Mouse (Mus musculus) liver, postnatal 0 days (tissue): ENCODE data around the gene Abcb1a. TPM values are rescaled to one million over a fixed set of nuclear protein-coding genes. Genes with fewer than 3 reads are reported as not detected.
A peak's percentile ranks its signal among the peaks of the same experiment; 100 is the strongest.
"Not testable (repeated sequence)": the region's sequence is repeated elsewhere in the genome, so short reads cannot be mapped to it uniquely, and the experiment has no call there.

Source experiments
- ATAC-seq: fragments of 200-750 bp; cut with Nextera tagmentation; 2 replicates; pipeline ENCODE4 v1.8.0; 2017; ENCODE audit warnings: mild to moderate bottlenecking, moderate library complexity
- DNase-seq: peaks from one replicate; pipeline ENCODE4 v3.0.0-alpha.2; 2016
- H3K27ac ChIP-seq: fragments of 300-500 bp; sonication (generic); 2 replicates; pipeline ENCODE4 v1.5.1; 2014; ENCODE audit warnings: antibody characterized with exemption, moderate library complexity, mild to moderate bottlenecking, low read depth
- H3K27me3 ChIP-seq: fragments of 300-500 bp; sonication (generic); 2 replicates; pipeline ENCODE4 v1.6.1; 2014; ENCODE audit warnings: low read length, control low read depth, mixed read lengths; ENCODE audit not compliant: insufficient read depth
- H3K36me3 ChIP-seq: fragments of 300-500 bp; sonication (generic); replicated peaks from 2 replicates; pipeline ENCODE4 v1.6.1; 2014; ENCODE audit warnings: mild to moderate bottlenecking, control low read depth, low read length, moderate library complexity, mixed read lengths; ENCODE audit not compliant: insufficient read depth
- H3K4me1 ChIP-seq: fragments of 300-500 bp; sonication (generic); 2 replicates; pipeline ENCODE4 v1.6.1; 2014; ENCODE audit warnings: antibody characterized with exemption, mild to moderate bottlenecking, control low read depth; ENCODE audit not compliant: insufficient read depth
- H3K4me2 ChIP-seq: fragments of 300-500 bp; sonication (generic); 2 replicates; pipeline ENCODE4 v1.6.1; 2014; ENCODE audit warnings: low read depth, mild to moderate bottlenecking, low read length, moderate library complexity, mixed read lengths
- H3K4me3 ChIP-seq: fragments of 300-500 bp; sonication (generic); 2 replicates; pipeline ENCODE4 v1.5.1; 2014; ENCODE audit warnings: low read depth, low read length
- H3K9ac ChIP-seq: fragments of 300-500 bp; sonication (generic); replicated peaks from 2 replicates; pipeline ENCODE4 v1.6.1; 2014; ENCODE audit warnings: mild to moderate bottlenecking, moderate library complexity
- H3K9me3 ChIP-seq: fragments of 300-500 bp; sonication (generic); 2 replicates; pipeline ENCODE4 v1.6.1; 2016; ENCODE audit warnings: mild to moderate bottlenecking, control low read depth, low read length, mixed read lengths
- CTCF ChIP-seq: sonication (generic); IDR thresholded peaks from 2 replicates; pipeline ENCODE4 v1.5.1; 2016; ENCODE audit warnings: antibody characterized with exemption, low read depth
- EP300 ChIP-seq: IDR thresholded peaks from 2 replicates; pipeline ENCODE4 v1.6.1; 2016; ENCODE audit warnings: antibody characterized with exemption, low read depth, mild to moderate bottlenecking
- WGBS: fragments of 180-500 bp; shearing (Covaris S2); extraction: QIAGEN DNeasy Blood & Tissue Kit; methylation state at CpG from one replicate; pipeline ENCODE4 v1.1.7; 2014; ENCODE audit not compliant: insufficient replicate concordance; 5-methylcytosine and 5-hydroxymethylcytosine counted together
- polyA plus RNA-seq: library from polyadenylated mRNA; unstranded; fragments of >200 nt; fragmentation: Nextera tagmentation; extraction: Ambion mirVana; gene quantifications from 2 replicates; pipeline ENCODE4 v1.2.1, GENCODE M21; 2015

The Abcb1a gene
- polyA plus RNA-seq, 1 experiment from 2014 or later = 1.9 TPM

DNA sequence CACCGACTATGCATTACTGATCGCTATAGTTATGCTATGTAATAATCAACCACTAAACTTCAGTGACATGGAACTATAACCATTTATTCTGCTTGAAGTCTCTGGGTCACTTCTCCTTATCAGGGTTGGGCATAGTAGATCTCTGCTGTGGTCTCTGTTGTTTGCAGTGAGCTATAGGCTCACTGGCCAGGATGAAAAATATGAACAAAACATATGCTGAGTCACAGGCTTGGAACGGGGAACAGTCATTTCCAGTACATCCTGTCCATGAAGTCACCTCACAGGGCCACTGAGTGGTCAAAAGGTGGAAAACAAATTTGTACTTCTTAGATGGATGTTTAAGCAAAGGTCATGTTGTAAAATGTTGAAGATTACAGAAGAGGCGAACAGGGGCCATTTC is 77.2 kb downstream of the Abcb1a start:
- no peak overlapping the region for H3K27ac ChIP-seq
- no peaks in the 10 kb centered on the region for H3K36me3 ChIP-seq
- no peaks in the 10 kb centered on the region for H3K4me1 ChIP-seq
- no peaks in the 10 kb centered on the region for H3K9me3 ChIP-seq
- TF ChIP-seq EP300 = no peak
- TF ChIP-seq CTCF = no peak
- no peak overlapping the region for H3K9ac ChIP-seq
- no peak overlapping the region for H3K4me2 ChIP-seq
- DNase-seq (no peak), ATAC-seq (peak; percentile 45)
- no peaks in the 10 kb centered on the region for H3K27me3 ChIP-seq
- no peak overlapping the region for H3K4me3 ChIP-seq
- WGBS = 72% methylated on average over 4 of the region's 4 CpGs

DNA sequence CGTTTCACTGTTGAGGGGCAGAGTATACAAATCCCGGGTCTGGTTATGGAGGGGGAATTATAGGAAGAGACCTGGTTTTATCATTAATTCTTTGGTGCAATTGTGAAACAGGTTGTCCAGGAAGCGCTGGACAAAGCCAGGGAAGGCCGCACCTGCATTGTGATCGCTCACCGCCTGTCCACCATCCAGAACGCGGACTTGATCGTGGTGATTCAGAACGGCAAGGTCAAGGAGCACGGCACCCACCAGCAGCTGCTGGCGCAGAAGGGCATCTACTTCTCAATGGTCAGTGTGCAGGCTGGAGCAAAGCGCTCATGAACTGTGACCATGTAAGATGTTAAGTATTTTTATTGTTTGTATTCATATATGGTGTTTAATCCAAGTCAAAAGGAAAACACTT is 87.4 kb downstream of the Abcb1a start:
- not testable (repeated sequence) for H3K9me3 ChIP-seq, ATAC-seq, H3K27ac ChIP-seq, H3K4me3 ChIP-seq, DNase-seq, H3K4me1 ChIP-seq, H3K9ac ChIP-seq, H3K27me3 ChIP-seq, H3K36me3 ChIP-seq, H3K4me2 ChIP-seq
- 82% methylated on average over 13 of the region's 13 CpGs for WGBS

DNA sequence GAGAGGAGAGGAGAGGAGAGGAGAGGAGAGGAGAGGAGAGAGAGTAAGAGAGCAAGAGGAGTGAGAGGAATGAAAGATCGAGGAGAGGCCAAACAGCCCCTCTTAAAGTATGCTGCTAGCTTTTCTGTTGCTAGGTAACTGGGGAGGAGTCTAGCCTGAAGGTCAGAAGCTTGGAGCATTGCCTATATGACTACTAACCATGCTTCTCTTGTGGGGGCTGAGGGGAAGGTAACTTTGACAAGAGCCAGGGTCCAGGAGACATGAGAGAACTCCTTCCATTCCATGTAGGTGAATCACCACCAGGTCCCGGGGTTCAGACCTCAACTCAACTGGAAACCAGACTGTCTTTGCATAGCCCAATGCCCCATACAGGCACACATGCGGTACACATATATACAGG is 113.0 kb downstream of the Abcb1a start:
- TF ChIP-seq EP300 (no peak), CTCF (no peak)
- Histone ChIP-seq H3K4me3 (no peak overlapping the region), H3K4me1 (no peaks in the 10 kb centered on the region), H3K36me3 (no peaks in the 10 kb centered on the region), H3K27me3 (no peaks in the 10 kb centered on the region), H3K27ac (no peak overlapping the region), H3K9me3 (no peaks in the 10 kb centered on the region), H3K9ac (no peak overlapping the region), H3K4me2 (no peak overlapping the region)
- ATAC-seq (no peak), DNase-seq (no peak)
- WGBS = 54% methylated on average over 3 of the region's 3 CpGs

DNA sequence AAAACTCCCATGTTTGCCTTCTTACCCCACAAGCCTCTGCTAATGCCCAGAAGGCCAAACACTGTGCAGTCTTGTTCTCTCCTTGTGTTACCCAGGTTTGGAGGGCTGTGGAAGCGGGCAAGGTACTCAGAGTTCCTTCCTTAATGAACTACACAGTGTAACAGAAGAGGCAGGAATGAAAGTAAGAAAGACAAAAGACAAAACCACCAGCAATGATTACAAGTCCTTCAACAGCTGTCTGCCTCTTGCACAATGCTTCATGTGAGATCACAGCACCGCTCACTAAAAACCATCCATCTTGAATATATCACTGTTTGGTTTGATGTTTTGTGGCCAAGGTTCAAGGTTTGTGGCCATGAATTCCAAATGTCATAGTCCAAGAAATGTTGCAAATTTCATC is 118.4 kb downstream of the Abcb1a start:
- H3K27ac ChIP-seq = no peak overlapping the region
- ATAC-seq = no peak
- 65% methylated on average over 2 of the region's 2 CpGs for WGBS
- DNase-seq = no peak
- H3K9me3 ChIP-seq = no peaks in the 10 kb centered on the region
- no peaks in the 10 kb centered on the region for H3K36me3 ChIP-seq
- H3K4me1 ChIP-seq = no peaks in the 10 kb centered on the region
- no peak overlapping the region for H3K4me3 ChIP-seq
- no peak overlapping the region for H3K4me2 ChIP-seq
- TF ChIP-seq EP300 = no peak
- no peak for TF ChIP-seq CTCF
- H3K27me3 ChIP-seq = no peaks in the 10 kb centered on the region
- no peak overlapping the region for H3K9ac ChIP-seq

DNA sequence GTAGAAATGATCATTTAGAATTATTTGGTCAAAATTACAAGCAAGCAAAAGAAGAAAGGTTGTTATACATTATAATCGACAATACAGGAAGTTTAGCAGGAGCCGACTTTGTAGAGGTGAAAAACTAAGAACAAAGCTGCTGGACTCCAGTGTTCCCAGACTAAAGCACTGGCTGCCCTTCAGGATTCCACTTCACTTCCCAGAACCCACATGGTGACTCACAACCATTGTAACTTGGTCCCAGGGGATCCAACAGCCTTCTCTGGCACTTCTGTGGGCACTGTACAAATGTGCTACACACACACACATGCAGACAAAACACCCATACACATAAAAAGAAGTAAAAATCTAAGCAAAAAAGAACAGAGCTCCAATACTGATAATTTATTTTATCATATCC is 118.9 kb downstream of the Abcb1a start:
- Histone ChIP-seq H3K9ac (no peak overlapping the region), H3K4me3 (no peak overlapping the region), H3K9me3 (no peaks in the 10 kb centered on the region), H3K27me3 (no peaks in the 10 kb centered on the region), H3K4me1 (no peaks in the 10 kb centered on the region), H3K36me3 (no peaks in the 10 kb centered on the region), H3K4me2 (no peak overlapping the region), H3K27ac (no peak overlapping the region)
- DNase-seq = no peak
- TF ChIP-seq CTCF (no peak), EP300 (no peak)
- ATAC-seq = no peak
- 70% methylated on average over 2 of the region's 2 CpGs for WGBS

DNA sequence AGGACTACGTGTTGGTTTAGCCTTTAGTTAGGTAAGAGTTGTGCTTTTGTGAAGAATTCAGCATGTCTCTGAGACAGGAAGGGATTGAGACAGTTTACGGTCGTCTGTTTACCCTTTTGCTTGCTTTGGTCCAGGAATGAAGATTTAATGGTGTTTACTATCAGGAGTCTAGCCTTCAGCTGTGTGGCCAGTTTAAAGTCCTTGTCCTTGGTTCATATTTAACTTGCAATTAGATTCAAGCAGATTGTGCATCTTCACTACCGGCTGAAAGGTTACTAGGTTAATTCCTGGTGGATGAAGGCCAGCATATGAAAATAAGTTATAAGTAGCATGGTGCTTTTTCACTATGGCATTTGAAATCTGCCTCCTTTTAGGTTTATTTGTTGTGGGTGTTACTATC is 132.4 kb downstream of the Abcb1a start:
- TF ChIP-seq CTCF (no peak), EP300 (no peak)
- no peak overlapping the region for H3K9ac ChIP-seq
- no peak for ATAC-seq
- no peak overlapping the region for H3K27ac ChIP-seq
- H3K36me3 ChIP-seq = no peaks in the 10 kb centered on the region
- DNase-seq = no peak
- H3K4me2 ChIP-seq = no peak overlapping the region
- WGBS = 50% methylated on average over 4 of the region's 4 CpGs
- no peaks in the 10 kb centered on the region for H3K27me3 ChIP-seq
- H3K4me1 ChIP-seq = no peaks in the 10 kb centered on the region
- H3K9me3 ChIP-seq = no peaks in the 10 kb centered on the region
- no peak overlapping the region for H3K4me3 ChIP-seq

Other genes with a start within 250 kb of the Abcb1a start
- gene Dbf4, start 237.4 kb upstream of the Abcb1a start, polyA plus RNA-seq = 14.0 TPM in 2 replicates
- 2.9 and 3.1 TPM in 2 replicates for gene Slc25a40, start 237.2 kb upstream of the Abcb1a start, polyA plus RNA-seq
- 0.02 and 0.07 TPM in 2 replicates for gene Rundc3b, start 37.1 kb upstream of the Abcb1a start, polyA plus RNA-seq
- gene Abcb1b, start 138.1 kb downstream of the Abcb1a start, polyA plus RNA-seq = 0.58 and 0.99 TPM in 2 replicates
- 64.7 and 75.6 TPM in 2 replicates for gene Abcb4, start 233.6 kb downstream of the Abcb1a start, polyA plus RNA-seq